Mouse (Mus musculus) yolk sac, embryonic 10.5 days (tissue): ENCODE measurements around the gene Upk3bl.
A peak's percentile ranks its signal among the peaks of the same experiment; 100 is the strongest.
"Not testable (repeated sequence)": the region's sequence is repeated elsewhere in the genome, so short reads cannot be mapped to it uniquely, and the experiment has no call there.

Experiments used
- DNase-seq: peaks from one replicate; pipeline ENCODE4 v3.0.0-alpha.2; 2017; ENCODE audit warnings: low spot score

Gene Upk3bl

DNA sequence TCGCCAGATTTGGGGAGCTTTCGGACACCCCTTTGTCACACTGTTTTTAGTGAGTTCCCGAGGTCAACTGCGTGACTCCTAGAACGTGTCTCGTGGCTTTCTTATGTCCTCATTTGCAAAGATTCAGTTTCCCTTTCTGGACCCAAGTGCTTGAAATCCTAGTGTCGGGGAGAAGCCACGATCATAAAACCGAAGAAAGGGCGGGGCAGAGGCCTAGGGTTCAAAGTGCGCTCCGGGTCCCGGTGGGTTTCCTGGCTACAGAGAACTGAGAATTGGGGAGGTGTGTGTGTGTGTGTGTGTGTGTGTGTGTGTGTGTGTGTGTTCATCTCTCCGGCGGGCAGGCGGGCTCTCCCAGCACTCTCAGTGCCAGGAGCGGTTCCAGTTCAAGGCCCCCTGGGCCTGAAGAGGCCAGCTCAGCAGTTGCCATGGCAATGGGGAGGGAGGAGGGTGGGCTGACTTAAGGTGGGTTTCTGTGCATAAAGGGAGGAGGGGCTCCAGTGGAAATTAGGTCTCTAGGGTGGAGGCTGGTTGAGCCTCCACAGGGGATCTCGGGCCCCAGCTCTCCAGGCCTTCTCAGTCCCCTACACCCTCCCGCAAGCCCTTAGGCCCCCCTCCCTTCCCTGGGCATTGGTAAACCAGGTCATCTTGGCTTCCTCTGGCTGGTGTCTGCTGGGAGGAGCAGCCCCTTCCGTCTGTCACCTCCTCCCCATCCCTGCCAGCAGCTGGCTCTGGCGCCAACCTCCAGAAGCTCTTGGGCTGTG, 30.8 kb downstream of the Upk3bl start:
- peak; percentile 31 for DNase-seq

DNA sequence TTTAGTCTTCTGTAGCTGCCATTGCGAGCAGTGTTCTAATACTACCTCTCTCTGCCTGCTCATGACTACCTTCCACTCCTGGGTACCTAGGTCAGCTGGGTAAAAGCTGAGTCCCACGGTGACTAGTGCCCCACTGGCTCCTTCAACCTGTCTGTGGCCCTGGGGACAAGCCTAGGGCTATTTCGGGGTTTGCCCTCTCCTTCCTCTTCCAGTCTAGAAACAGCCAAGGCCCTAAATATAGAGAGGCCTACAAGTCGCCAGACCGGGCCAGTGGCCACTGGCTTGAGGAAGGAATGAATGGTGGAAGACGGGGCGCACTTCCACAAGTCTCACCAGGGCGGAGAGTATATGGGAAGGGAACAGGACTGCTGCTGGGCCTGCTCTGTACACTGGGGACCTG, 32.0 kb downstream of the Upk3bl start:
- DNase-seq: no peak

DNA sequence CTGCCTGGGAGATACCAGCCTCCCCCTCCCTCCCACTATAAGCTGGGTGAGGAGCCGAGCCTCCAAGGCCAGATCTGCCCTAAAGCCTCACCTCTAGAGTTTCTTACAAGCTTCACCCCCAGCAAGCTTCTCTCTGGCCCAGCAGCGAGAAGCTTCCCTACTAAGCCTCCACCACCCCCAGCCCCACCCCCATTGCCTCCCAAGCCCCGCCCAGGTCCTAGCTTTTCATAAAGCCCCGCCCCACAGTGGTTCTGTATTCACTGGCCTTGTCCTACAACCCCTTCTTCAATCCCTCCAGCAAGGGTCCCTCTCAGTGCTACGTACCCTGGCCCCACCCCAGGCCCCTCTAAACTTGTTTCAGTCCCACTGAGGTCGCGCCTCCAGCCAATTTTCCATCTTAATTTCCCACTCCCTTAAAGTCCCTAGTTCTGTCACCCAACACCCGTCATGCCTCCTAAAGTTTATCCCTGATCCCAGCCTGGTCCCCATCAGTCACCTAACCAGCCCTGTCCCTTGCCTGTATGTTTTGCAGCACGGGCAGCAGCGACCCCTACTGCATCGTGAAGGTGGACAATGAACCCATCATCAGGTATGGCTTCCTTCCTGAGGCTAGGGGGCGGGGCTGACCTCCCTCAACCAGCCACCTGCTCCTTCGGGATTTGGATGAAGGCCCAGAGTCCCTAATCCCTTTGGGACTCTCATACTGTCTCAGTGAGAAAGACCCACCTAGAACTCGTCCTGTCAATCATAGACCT, 34.7 kb downstream of the Upk3bl start:
- no peak for DNase-seq

DNA sequence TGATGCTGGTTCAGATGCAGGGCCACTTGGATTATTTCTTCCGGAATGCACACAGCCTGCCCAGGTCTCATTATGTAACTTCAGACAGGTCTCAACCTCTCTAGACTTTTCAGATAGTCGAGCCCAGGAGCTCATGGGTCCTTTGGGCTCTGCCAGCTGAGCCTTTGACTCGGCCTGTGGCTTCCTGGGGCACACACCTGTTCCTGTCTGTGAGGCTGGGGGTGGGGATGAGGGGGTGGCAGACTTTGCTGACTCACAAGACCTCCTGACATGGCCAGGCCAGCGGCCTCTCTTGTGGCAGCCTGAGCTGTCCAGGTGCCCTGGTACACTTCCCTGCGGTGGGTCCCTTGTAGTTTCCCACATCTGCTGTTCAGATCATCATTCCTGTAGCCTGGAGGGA, 37.6 kb downstream of the Upk3bl start:
- DNase-seq: no peak

DNA sequence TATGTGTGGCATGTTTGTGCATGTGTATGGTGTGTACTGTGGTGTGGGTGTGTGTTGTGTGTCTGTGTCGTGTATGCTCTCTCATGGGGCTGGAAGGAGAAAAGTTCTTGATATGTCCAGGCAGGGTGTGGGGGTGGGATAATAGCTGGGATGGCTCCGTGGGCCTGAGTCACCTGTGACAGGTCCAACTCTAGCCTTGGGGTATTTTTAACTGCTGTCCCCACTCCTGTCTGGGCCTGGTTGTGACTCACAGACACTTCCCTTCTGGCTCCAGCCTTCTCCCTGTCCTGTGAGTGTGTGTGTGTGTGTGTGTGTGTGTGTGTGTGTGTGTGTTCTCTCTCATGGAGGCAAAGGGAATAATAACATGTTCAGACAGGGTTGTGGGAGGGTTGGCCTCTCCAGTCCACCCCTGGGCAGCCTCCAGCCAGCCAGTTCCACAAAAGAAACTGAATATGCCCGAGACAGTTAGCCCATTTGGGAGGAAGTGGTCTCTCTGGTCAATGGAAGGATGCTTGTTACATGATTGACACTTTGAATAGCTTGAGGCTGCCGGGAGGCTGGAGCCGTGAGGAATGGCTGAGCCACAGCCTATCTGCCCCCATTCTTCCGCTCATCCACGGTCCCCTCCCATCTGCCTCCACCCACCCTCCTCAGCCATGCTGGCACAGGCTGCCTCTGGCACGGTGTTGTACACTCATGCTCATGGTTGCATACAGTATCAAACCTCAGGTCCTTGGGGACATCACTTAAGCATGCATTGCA, 40.1 kb downstream of the Upk3bl start:
- no peak for DNase-seq

DNA sequence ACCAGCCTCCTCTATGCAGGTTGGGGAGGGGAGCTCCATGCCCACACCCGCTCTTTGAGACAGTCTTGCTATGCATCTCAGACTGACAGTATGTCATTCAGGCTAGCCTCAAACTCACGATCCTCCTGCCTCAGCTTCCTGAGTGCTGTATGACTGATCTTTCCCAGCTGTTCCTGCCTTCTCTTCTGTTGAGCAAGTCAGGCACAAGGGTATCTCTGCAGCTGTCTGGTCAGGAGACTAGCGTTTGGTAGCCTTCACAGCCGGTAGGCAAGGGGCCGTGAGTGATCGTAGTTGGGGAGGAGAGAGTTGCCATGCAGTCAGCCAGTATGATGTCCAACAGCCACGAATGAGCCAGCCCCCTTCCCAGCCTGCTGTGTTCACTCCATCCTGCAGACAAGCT, 40.8 kb downstream of the Upk3bl start:
- DNase-seq: no peak

DNA sequence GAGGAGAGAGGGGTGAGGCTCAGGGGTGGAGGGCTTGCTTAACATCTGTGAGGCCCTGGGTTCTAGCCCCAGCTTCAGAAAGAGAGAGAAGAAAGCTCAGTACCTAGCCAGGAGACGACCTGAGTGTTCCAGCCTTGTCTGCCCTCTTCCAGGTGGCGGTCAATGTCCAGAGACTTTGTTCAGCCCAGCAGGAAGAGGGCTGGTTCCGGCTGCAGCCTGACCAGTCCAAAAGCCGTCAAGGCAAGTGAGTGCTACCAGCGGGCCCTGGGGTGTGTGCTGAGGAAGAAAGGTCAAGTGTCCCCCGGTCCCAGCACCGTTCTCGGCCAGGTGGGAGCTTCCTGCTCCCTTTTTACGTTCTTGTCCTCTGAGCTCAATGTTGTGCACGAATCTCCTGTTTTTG, 44.2 kb downstream of the Upk3bl start:
- peak; percentile 18 for DNase-seq

DNA sequence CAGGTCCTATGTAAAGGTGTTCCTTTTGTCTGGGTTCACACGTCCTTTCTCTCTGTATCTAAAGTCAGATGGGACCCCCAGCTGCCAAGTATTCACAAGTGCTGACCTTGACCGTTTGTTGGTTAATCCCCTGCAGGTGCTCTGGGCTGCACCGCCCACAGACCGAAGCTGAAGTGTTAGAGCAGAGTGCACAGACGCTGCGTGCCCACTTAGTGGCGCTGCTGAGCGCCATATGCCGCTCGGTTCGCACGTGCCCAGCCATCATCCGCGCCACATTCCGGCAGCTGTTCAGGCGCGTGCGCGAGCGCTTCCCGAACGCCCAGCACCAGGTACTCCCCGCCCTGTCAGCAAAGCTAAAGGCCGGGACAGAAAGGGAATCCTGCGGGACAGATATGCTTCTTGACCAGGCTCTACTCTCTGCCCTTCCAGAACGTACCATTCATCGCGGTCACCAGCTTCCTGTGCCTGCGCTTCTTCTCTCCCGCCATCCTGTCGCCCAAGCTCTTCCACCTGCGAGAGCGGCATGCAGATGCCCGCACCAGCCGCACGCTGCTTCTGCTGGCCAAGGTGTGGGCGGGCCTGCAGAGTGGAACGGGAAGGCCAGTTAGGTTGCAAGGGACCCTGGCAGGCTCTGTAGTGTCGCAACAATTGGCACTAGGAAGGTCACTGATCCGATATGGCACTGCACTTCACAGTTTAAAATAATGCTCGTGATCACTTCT, 48.0 kb downstream of the Upk3bl start:
- DNase-seq: peak; percentile 73

DNA sequence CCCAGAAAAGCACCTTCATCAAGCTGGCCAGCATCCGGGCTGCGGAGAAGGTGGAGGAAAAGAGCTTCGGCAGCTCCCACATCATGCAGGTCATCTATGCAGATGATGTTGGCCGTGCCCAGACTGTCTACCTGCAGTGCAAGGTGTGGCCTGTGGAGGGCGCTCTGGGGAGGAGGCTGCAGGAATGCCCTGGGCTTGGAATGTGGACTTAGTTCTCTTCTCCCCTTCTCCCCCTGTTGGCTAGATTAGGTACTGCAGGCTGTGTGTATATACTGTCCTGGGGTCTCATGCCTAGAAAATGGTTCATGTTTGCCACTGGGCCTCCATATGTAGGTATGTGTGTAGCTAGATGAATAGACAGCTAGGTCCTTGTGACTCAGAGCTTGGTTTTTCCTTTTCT, 50.2 kb downstream of the Upk3bl start:
- no peak for DNase-seq

DNA sequence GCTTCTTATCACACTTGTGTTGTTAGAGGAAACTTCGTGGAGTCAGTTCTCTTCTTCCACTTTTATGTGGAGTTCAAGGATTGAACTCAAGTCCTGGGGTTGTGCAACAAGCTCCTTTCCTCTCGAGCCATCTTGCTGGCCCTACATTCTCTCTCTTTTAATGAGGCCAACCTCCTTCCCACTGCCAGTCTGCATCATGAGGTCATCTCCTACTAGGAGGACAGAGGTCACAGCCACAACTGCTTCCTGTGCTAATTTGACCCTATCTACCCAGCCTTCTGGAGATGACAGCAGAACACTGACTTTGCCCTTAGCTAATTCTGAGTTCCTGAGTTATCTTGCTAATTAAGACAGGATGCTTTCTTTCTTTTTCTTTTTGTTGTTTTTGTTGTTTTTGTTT, 54.2 kb downstream of the Upk3bl start:
- no peak for DNase-seq

DNA sequence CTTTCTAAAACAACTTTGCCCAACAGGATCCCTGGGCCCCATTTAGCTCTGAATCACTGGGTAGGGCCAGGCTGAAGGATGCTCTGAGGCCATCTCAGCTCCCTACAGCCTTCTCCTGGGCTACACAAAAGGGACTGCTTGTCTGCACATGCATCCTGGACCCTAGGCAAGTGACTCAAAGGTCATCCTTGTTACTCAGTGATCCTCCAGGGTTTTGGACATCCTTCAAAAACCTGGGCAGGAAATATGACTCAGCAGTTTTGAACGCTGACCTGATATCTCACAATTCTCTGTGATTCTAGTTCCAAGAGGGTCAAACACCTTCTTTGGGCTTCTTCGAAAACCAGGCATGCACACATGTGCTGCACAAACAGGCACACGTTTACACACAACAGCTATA, 54.8 kb downstream of the Upk3bl start:
- DNase-seq: no peak

DNA sequence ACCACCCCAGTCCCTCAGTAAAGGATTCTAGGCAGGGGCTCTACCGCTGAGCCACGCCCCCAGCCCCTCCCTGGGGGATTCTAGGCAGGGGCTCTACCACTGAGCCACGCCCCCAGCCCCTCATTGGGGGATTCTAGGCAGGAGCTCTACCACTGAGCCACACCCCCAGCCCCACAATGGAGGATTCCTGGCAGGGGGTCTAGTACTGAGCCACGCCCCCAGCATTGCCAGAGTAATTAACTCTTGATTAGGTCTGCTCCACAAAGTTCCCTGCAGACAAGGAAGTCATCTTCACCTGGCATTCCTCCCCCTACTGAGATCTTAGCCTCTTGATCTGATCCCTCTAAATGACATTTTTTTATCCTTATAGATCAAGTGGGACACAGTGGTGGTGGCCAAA, 59.3 kb downstream of the Upk3bl start:
- DNase-seq: not testable (repeated sequence)
